Mouse (Mus musculus) ES-Bruce4 (cell line): ENCODE measurements around the gene Omp.

Source experiments
- CTCF ChIP-seq: IDR thresholded peaks from one replicate; pipeline ENCODE4 v1.8.1; 2011; ENCODE audit warnings: low read depth, low read length
- EP300 ChIP-seq: IDR thresholded peaks from 2 replicates; pipeline ENCODE4 v1.6.1; 2011; ENCODE audit warnings: low read depth, low read length; ENCODE audit not compliant: insufficient read depth
- POLR2A ChIP-seq: IDR thresholded peaks from one replicate; pipeline ENCODE4 v1.8.1; 2011; ENCODE audit warnings: low read length; ENCODE audit not compliant: insufficient read depth

GRCm38 (mm10) chr7:98119179-98119960, 25.9 kb downstream of the Omp start, which contains the start of gene Myo7a:
- no peak for TF ChIP-seq POLR2A
- TF ChIP-seq EP300, result no peak
- TF ChIP-seq CTCF, result no peak
